Mouse (Mus musculus) heart, adult 9 months (tissue): ENCODE results near the gene Tnfrsf9.

Source experiments
- DNase-seq, 2 experiments: peaks; one replicate each; pipeline ENCODE4 v3.0.0; 2022; ENCODE audit warnings: low spot score in 2 of 2

The Tnfrsf9 gene

DNA sequence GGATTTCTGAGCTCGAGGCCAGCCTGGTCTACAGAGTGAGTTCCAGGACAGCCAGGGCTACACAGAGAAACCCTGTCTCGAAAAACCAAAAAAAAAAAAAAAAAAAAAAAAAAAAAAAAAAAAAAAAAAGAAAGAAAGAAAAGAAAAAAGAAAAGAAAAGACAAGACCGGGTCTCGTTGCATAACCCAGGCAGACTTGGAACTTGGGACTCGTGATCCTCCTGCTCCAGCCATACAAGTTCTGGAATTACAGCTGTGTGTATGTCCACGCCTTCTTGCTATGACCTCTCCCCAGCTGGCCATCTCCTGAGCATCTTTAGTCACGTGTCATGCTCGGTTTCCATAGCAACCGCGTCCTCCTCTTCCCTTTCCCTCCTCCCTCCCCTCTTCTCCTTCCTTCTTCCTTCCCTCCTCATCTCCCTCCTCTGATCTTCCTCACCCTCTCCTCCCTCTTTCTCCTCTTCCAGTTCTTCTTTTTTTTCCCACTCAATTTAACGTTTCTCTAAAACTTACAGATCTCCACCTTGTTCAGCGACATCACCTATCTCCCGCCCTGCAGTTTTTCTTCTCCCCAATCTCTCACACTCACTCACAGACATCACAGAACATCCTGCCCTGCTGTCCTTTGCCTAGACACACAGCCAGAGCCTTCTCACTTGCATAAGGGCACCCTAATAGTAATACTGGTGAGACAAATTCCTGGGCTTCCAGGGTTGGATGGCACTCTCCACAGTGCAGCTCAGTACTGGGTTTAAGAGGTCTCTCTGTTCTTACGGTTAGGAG is 12.8 kb downstream of the Tnfrsf9 start:
- DNase-seq = no peak

DNA sequence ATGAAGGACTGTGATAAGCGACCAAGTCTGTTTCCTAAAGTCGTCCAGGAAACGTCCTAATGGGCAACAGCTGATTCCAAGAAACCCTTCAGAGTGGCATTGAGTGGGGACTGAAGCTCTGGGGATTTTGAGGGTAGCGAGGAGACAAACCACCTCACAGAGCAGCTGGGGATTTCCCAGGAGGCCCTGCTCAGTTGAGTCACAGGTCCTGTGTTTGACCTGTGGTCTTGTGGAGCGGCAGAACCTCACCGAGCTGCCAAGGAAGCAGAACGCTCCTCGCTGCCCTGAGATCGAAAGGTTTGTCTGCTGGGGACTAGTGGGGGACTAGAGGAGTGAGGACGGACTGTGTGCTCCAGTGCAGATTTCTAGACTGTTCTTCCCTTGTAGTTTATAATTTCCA is 13.4 kb downstream of the Tnfrsf9 start:
- no peak for DNase-seq

DNA sequence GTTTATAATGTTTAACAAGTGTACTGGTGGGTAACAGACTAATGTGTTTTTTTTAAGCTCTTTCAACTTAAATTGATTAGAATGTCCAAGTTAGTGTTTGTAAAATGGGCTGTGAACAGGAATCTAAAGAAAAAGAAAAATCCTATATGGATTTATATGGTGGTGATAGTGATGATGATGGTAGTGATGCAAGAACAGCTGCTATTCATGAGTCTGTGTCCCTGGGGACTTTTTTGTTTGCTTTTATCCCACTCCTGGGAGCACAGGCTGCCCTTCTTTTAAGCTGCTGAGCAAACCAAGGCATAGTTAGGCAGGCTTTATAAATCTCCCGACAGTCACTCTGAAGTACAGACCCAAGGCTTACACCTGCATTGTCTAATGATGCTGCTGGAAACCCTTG is 19.1 kb downstream of the Tnfrsf9 start:
- DNase-seq = no peak

DNA sequence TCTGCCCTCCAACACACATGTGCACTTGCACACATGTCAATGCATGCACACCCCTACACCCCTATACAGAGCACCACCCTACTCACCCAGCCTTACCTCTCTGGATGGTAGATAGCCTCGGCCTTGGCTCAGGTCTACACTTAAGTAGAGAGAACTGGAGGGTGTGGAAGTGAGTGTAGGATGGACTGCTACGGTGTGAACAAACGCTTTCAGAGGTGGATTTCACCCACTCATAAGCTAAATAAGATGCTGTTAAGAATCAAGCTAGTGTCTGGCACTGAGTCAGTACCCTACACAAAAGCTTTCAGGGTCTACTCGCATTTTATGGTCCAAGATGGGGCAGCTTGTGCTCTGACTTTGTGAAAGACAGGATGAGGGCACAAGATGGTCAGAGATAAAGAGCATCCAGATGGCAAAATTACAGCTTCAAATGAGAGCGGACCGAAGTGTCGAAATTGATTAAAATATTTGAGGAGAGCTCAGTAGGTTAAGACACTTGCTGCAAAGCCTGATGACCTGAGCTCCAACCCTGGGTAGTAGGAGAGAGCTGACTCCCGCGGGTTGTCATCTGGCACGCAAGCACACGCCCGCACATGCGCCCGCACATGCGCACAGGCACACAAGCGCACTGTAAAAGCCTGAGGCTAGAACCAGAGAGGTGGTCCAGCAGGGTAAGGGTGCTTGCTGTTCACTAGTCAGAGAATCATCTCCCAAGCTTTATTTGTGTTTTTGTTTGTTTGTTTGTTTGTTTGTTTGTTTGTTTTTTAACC is 23.1 kb downstream of the Tnfrsf9 start:
- DNase-seq = no peak

DNA sequence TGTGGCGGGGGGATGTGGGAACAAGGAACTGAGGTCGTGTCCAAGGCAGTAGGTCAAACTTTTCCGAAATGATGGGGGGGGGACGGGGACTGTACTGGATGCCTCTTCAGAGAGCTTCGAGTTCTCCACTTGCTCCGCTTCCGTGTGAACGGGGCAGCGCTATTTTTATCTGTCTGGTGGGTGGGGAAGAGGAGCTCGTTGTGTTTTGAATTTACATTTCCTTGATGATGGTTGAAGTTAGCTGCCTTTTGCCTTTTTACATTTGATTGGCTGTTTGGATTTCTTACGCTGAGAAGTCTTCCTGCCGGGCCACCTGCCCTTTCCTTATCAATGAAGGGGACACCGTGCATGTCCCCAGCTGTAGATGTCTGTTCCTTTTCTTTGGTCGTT is 23.7 kb downstream of the Tnfrsf9 start:
- DNase-seq = no peak

DNA sequence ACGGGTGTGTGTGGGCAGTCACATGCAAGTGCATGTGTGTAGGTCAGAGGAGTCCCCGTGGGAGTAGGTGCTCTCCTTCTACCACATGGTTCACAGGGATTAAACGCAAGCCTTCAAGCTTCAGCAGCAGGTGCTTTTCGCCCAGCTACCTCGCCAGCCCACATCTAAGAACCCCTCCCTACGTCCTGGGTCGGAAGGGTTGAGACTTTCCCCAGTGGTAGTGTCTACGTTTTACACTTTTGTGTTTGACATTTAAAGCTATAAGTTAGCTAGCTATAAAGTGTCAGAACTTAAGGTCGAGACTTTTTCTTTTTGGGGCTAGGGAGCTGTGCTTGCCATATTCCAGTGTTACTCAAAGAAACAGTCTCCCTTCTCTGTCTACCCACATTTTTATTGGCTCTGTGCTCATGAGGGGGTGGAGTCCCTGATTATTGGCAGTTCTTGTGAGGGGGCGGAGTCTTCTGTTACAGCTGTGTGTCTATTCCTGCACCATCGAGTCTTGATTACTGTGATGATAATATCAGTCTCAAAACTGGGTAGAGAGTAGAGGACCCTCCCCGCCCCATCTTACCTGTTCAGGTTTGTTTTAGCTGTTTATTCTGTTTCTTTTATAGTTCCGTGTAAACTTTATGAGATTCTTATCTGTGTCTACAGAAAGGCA is 25.8 kb downstream of the Tnfrsf9 start:
- no peak for DNase-seq

DNA sequence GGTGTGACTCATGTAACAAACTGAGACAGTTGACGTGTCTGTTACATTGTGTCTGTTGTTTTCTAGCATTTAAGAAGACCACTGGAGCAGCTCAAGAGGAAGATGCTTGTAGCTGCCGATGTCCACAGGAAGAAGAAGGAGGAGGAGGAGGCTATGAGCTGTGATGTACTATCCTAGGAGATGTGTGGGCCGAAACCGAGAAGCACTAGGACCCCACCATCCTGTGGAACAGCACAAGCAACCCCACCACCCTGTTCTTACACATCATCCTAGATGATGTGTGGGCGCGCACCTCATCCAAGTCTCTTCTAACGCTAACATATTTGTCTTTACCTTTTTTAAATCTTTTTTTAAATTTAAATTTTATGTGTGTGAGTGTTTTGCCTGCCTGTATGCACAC is 30.3 kb downstream of the Tnfrsf9 start:
- no peak for DNase-seq

DNA sequence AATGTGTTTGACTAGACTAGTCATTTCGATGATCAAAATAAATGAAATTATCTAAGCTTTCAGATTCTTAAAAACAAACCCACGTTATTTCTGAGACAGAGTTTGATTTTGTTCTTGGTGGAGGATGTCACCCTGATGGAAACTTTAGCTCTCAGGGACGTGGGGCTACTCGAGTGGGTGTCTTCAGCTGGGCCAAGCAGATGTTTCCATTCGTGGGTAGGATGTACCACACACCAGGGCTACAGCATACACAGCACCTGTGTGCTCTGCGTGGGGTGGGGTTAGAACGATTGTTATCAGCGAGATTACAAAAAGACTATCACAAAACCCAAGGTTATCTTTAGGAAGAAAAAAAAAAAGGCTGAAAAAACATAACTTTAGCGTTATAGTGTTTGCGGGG is 36.6 kb downstream of the Tnfrsf9 start:
- DNase-seq = no peak

DNA sequence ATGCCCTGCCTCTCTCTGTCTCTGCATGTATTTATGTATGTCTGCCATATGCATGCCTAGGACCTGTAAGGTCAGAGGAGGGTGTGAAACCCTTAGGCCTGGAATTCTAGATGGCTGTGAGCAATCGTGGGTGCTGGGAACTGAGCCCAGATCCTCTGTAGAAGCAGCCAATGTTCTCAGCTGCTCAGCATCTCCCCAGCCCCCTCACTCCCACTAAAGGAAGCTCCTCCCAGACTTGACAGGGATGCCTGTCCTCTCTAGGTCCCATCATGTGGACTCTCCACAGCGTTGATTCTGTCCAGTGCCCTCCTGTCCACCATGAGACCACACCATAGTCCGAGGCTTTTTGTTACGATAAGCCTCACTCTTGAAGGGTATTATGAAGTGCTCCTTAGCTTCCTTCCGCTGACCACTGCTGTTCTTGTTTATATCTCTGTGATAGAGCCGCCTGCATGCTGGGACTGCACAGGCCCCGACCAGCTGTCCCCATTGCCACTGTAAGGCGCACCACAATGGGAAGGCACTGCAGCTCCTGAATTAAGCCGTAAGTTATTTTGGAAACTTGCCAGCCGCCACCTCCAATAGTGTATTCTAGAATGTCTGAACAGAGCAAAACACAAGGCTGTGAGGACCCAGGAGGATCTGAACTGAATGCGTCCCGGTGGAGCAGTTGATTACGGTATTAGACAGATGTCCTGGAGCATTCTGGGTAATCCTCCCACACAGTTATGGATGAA is 42.2 kb downstream of the Tnfrsf9 start:
- DNase-seq = no peak

DNA sequence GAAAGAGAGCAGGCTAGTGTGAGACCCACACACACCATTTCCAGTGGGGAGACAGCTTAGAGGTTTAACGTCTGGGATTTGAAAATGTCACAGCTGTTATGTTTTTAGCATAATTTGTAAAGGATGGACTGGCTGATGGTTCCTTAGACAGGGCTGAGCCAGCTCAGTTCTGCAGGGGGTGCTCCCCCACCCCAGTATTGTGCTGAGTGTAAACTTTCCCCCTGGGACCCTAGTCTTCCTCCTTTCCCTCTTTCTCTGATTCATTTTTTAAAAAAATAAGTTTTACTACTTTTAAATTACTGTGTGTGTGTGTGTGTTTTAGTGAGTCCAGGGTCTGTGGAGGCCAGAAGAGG is 42.7 kb downstream of the Tnfrsf9 start:
- no peak for DNase-seq

DNA sequence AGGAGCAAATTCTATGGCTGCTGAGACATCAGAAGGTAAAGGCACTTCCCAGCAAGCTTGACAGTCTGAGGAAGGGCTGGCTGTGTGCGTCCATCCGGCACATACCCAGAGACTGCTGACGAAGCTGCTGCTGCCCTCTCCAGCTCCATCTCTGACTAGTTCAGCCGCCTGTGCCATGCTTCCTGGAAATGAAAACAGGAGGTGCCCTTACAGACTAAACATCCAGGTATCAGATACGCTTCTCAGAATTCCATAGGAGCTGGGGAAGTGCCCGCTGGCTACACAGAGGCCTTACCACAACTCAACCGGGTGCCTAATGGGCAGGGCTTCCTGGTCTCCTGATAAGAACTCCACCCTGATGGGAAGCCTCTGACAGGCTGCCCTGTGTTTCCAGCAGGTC is 44.2 kb downstream of the Tnfrsf9 start:
- DNase-seq = no peak

DNA sequence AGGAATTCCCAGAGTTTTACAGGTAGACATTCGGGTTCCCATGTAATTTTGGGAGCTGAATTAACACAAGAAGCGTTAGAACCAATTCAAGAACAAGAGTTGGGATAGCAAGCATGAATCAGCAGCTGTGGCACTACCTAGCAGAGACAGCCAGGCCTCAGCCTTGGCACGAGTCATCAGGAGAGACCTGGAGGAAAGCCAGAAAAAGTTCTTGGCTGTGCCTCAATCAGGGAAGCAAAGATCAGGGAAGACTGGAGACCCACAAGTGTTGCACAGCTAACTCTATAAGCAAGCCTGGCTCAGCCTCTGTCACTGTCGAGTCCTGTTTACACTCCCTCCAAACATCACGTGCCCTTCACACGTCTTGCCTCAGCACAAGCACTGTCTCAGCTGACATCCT is 47.9 kb downstream of the Tnfrsf9 start:
- peak in 1 of 2 experiments; percentile 45 for DNase-seq

DNA sequence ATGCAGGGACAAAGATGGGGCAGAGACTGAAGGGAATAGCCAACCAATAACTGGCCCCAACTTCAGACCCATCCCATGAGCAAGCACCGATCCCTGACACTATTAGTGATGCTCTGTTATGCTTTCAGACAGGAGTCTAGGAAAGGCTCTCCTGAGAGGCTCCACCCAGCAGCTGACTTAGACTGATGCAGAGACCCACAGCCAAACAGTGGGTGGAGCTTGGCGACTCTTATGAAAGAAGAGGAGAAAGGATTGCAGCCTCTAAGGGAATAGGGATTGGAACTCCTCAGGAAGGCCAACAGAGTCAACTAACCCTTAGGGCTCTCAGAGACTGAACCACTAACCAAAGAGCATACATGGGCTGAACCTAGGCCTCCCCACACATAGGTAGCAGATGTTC is 49.3 kb downstream of the Tnfrsf9 start:
- DNase-seq = no peak

DNA sequence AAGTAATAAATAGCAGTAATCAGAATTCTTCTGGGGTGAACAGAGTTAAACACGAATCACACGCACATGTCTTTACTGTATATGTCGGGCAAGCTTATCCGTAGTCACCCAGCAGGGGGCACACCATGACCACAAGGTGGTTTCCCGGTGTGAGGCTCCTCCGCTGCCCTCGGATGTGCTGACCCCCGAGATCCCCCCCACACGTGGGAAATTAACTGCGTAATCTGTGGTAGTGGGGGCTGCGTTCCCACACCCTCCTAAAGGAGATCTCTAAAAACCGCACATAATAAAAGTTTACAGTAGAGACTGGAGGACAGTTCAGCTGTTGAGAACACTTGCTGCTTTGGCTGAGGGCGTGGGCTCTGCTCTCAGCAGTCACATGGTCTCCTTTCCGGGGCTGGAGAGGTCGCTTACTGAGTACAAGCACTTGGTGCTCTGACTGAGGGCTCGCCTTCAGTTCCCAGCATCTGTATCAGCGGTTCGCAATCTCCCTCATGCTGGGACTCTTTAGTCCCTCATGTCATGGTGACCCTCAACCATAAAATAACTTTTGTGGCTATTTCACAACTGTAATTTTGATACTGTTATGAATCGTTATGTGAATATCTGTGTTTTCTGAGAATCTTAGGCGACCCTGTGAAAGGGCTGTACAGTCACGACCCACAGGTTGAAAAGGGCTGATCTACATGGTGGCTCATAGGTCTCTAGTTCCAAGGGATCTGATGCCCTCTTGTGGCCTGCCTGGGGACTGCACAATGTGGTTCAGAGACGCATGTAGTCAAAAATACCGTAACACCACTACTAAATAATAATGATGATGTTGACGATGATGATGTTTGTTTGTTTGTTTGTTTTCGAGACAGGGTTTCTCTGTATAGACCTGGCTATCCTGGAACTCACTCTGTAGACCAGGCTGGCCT is 50.5 kb downstream of the Tnfrsf9 start:
- DNase-seq = peak; percentile 25 to 75

DNA sequence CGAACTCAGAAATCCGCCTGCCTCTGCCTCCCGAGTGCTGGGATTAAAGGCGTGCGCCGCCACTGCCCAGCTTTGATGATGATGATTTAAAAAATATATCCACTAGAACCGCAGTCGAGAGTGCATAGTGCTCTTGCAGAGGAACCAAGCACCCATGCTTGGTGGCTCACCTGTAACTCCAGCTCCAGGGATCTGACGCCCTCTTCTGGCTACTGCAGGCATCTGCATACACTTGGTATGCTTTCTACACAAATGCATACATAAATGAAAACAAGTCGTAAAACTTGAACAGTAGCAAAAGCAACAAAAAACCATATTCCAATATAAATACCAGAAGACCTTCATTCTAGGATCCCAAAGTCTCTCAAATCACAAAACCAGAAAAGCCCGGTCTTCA is 51.2 kb downstream of the Tnfrsf9 start:
- no peak for DNase-seq

DNA sequence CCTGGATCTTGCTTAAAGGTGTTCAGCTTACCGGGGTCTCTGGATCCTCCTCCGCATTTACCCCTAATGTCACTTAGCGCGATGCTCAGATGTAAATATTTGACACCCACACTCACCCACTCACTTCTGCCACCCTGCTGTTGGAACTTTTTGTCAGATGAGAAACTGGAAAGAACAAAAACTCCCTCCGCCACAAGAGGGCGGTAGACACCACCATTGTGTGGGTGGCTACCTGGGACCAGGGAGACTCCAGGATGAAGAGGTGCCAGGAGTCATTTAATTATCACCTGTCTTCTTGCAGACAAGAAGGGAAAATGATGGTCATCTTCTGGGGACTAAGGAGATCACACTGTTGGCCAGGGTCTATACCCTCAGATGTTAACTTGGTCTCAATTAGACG is 52.2 kb downstream of the Tnfrsf9 start:
- DNase-seq = peak in 1 of 2 experiments; percentile 38

DNA sequence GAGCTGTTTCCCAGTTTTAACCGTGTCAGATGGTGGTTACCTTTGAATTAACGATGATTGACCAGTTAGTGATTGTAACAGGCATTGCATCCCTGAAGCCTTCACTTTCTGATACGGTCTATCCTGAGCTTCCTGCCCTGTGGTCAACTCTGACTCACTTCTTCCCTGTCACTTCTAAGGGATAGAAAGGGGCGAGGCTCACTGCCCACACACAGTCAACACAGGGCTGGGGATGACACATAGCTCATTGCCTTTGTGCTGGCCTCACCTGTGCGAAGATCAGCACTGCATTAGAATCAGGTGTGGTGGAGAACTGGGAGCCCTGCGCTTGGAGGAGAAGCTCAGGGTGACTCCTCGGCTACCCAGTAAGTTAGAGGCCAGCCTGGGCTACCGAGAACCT is 54.6 kb downstream of the Tnfrsf9 start:
- no peak for DNase-seq

DNA sequence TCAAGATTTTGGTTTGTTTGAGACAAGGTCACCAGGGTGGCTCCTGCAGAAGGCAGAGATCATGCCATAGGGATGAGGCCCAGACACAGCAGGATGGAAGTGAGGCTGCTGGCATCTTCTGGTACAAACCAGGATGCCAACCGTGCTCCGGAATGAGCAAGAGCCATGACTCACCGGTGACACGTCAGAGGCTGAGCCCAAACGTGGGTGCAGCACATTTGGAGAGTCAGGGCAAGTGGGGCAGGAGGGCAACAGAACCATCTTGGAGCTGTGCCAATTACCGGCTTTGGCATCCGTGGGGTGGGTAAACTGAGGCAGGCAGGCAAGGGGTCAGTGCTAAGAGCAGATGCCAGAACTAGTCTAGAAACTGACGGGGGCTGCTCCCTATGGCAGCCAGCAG is 58.9 kb downstream of the Tnfrsf9 start:
- DNase-seq = no peak

DNA sequence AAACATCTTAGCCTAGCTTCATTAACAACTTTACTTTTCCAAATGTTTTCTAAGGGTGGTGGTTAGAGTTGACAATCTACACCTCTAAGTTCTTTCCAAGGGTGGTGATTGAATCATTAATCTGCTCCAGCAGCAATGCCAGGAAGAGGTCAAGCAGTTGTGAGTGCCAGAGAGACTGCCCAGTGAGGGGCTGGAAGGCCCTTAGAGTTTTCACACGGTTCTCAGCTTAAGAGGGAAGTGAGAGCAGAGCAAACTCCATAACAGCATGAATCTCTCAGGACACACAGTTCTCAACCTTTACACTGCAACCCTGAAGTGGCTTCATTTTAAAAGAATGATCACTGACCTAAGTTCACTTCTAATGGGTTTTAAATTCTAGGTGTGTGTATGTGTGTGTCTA is 60.8 kb downstream of the Tnfrsf9 start:
- DNase-seq = no peak

DNA sequence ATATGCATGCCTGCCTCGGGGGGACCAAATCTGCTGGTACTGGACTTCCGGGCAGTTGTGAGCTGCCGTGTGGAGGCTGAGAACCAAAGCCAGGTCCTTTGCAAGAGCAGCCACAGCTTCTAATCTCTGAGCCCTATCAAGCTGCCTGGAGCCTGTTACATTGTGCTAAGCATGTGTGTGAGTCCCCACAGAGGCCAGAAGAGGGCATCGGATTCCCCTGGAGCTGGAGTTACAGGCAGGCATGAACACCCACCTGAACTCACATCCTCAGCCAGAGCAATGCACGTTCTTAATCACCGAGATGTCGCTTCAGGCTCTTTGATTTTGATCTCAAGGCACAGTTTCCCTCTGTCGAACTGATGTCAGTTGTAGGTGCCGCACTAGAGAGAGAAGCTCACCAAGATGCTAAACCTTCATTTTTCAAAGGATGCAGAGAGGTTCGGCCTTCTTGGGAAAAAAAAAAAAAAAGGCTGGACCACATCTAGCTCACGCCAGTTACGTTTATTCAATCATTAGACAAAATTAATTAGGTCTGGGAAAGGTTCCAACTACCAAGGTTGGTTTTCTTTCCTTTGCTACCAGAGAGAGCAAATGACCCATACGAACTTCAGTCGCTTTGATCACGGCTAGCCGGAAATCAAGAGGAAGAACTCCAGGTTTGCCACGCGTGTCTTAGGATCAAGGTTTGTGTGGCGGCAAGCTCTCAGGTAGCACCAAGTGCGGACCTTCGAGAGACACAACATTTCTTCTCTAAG is 64.0 kb downstream of the Tnfrsf9 start:
- no peak for DNase-seq
